Mouse (Mus musculus): ENCODE data around the gene Mtmr6. TPM values are rescaled to one million over a fixed set of nuclear protein-coding genes. Genes with fewer than 3 reads are reported as not detected.

The Mtmr6 gene
- polyA plus RNA-seq, 1 experiment from 2014 or later = 54.1 TPM

GRCm38 (mm10) chr14:60256356-60256755 lies 8.7 kb upstream of the Mtmr6 start:
- H3K4me2 ChIP-seq = no peak overlapping the region
- 29% methylated on average over 3 of the region's 3 CpGs for WGBS
- peak overlapping the region; percentile 12; the same call in 1 of the 2 replicates for H3K9ac ChIP-seq
- H3K4me3 ChIP-seq (replicated peaks) = no peak overlapping the region
- H3K27ac ChIP-seq = no peak overlapping the region
- no peaks in the 10 kb centered on the region for H3K36me3 ChIP-seq (replicated peaks)
- H3K9me3 ChIP-seq = no peaks in the 10 kb centered on the region
- peaks cover 6% of the 10 kb centered on the region for H3K4me1 ChIP-seq
- no peaks in the 10 kb centered on the region for H3K27me3 ChIP-seq
- no peak for ATAC-seq (ENCODE audit: low FRiP score)

- H3K27me3 ChIP-seq = no peaks in the 10 kb centered on the region
- no peak overlapping the region for H3K9ac ChIP-seq
- peaks cover 6% of the 10 kb centered on the region for H3K4me1 ChIP-seq
- H3K4me3 ChIP-seq (replicated peaks) = no peak overlapping the region
- no peak overlapping the region for H3K27ac ChIP-seq
- no peaks in the 10 kb centered on the region for H3K9me3 ChIP-seq
- H3K36me3 ChIP-seq (replicated peaks) = no peaks in the 10 kb centered on the region
- no peak overlapping the region for H3K4me2 ChIP-seq
- WGBS = 86% methylated on average over 4 of the region's 4 CpGs
- ATAC-seq (ENCODE audit: low FRiP score) = no peak
These were observed 7.9 kb upstream of the Mtmr6 start for GRCm38 (mm10) chr14:60257101-60257500.

GRCm38 (mm10) chr14:60257851-60258250 lies 7.2 kb upstream of the Mtmr6 start:
- Histone ChIP-seq H3K4me1 (no peaks in the 10 kb centered on the region), H3K27ac (no peak overlapping the region), H3K9ac (no peak overlapping the region), H3K36me3 (replicated peaks) (no peaks in the 10 kb centered on the region), H3K27me3 (no peaks in the 10 kb centered on the region), H3K4me2 (no peak overlapping the region), H3K9me3 (no peaks in the 10 kb centered on the region), H3K4me3 (replicated peaks) (no peak overlapping the region)
- no peak for ATAC-seq (ENCODE audit: low FRiP score)
- 74% methylated on average over 1 of the region's 1 CpGs for WGBS

DNA sequence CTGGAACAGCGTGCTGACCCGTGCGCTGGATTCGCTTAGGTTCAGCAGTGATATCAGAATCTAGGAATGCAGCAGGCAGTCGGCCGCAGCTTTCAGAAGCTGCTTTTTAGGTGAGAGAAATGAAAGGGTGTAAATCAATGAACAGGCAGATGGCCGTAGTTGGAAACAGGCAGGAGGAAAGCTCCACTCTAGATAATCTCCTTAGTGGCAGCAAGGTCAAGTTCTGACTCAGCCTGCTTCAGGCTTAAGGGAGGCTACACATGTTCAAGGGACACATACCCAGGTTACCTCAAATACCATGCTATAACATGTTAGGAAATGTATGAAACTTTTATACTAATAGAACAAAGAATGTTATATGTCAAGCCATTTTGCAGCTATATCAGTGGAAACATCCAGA lies 2.7 kb upstream of the Mtmr6 start:
- no peak for ATAC-seq (ENCODE audit: low FRiP score)
- H3K9me3 ChIP-seq = no peaks in the 10 kb centered on the region
- peaks cover 14% of the 10 kb centered on the region for H3K4me1 ChIP-seq
- H3K36me3 ChIP-seq (replicated peaks) = no peaks in the 10 kb centered on the region
- H3K4me2 ChIP-seq = no peak overlapping the region
- peak overlapping the region; percentile 7; the same call in 1 of the 2 replicates for H3K9ac ChIP-seq
- no peak overlapping the region for H3K27ac ChIP-seq
- WGBS = 75% methylated on average over 7 of the region's 7 CpGs
- H3K27me3 ChIP-seq = no peaks in the 10 kb centered on the region
- no peak overlapping the region for H3K4me3 ChIP-seq (replicated peaks)

DNA sequence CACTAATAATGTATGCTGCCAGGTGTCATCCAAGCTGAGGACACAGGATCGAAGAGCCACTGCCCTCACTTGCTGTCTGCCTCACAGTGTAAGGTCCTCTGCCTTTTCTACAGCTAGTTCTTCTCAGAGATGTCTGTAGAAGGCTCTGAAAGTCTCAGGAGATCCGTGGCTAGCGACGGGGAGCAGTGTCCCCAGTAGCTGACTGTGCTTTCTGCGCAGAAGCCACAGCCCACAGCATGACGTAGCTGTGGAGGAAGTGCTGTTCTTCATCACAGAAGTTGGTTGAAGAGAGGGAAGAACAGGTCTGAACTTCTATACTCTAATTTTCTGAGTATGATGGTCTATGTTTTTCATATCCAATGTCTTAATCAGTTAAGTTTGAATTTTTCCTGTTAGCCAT lies 4.3 kb downstream of the Mtmr6 start:
- Histone ChIP-seq H3K27ac (no peak overlapping the region), H3K4me2 (no peak overlapping the region), H3K9me3 (no peaks in the 10 kb centered on the region), H3K36me3 (replicated peaks) (no peaks in the 10 kb centered on the region), H3K27me3 (no peaks in the 10 kb centered on the region), H3K4me3 (replicated peaks) (no peak overlapping the region), H3K9ac (no peak overlapping the region), H3K4me1 (peaks cover 14% of the 10 kb centered on the region)
- WGBS = 93% methylated on average over 6 of the region's 6 CpGs
- no peak for ATAC-seq (ENCODE audit: low FRiP score)

GRCm38 (mm10) chr14:60273346-60273745 lies 8.3 kb downstream of the Mtmr6 start:
- no peaks in the 10 kb centered on the region for H3K4me1 ChIP-seq
- H3K4me3 ChIP-seq (replicated peaks) = no peak overlapping the region
- no peak for ATAC-seq (ENCODE audit: low FRiP score)
- H3K9me3 ChIP-seq = no peaks in the 10 kb centered on the region
- no peaks in the 10 kb centered on the region for H3K36me3 ChIP-seq (replicated peaks)
- 88% methylated on average over 6 of the region's 6 CpGs for whole genome bisulfite sequencing
- no peak overlapping the region for H3K27ac ChIP-seq
- no peak overlapping the region for H3K9ac ChIP-seq
- H3K4me2 ChIP-seq = no peak overlapping the region
- no peaks in the 10 kb centered on the region for H3K27me3 ChIP-seq

- no peak overlapping the region for H3K27ac ChIP-seq
- H3K4me1 ChIP-seq = no peaks in the 10 kb centered on the region
- no peak for ATAC-seq (ENCODE audit: low FRiP score)
- H3K9ac ChIP-seq = no peak overlapping the region
- H3K27me3 ChIP-seq = no peaks in the 10 kb centered on the region
- WGBS = 92% methylated on average over 7 of the region's 7 CpGs
- H3K4me2 ChIP-seq = no peak overlapping the region
- H3K36me3 ChIP-seq (replicated peaks) = no peaks in the 10 kb centered on the region
- no peaks in the 10 kb centered on the region for H3K9me3 ChIP-seq
- no peak overlapping the region for H3K4me3 ChIP-seq (replicated peaks)
These were observed 10.6 kb downstream of the Mtmr6 start for GRCm38 (mm10) chr14:60275301-60276276.

GRCm38 (mm10) chr14:60286194-60286863 lies 21.3 kb downstream of the Mtmr6 start:
- 91% methylated on average over 7 of the region's 7 CpGs for WGBS
- no peaks in the 10 kb centered on the region for H3K4me1 ChIP-seq
- no peak overlapping the region for H3K9ac ChIP-seq
- no peak for ATAC-seq (ENCODE audit: low FRiP score)
- no peak overlapping the region for H3K27ac ChIP-seq
- no peaks in the 10 kb centered on the region for H3K27me3 ChIP-seq
- no peak overlapping the region for H3K4me2 ChIP-seq
- peaks cover 23% of the 10 kb centered on the region for H3K36me3 ChIP-seq (replicated peaks)
- H3K4me3 ChIP-seq (replicated peaks) = no peak overlapping the region
- no peaks in the 10 kb centered on the region for H3K9me3 ChIP-seq

DNA sequence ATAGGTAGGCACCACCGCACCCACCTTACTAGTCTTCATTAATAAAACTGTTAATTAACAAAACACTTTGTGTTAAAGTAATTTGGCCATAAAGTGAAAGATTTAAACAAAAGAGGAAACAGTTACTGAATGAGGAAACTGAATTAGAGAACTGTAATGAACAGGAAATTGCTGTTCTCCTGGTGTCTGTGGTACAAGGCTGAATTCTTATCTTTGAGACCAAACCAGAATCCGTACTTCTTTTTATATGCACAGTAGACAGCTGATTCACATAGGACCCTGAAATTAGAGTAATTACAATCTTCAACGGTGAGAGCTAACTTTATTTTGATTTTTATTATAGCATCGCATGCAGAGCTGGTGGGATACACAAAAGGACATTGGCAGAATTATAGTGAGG lies 25.3 kb downstream of the Mtmr6 start:
- no peak for ATAC-seq (ENCODE audit: low FRiP score)
- Histone ChIP-seq H3K36me3 (replicated peaks) (peaks cover 12% of the 10 kb centered on the region), H3K27ac (no peak overlapping the region), H3K4me1 (no peaks in the 10 kb centered on the region), H3K4me2 (no peak overlapping the region), H3K4me3 (replicated peaks) (no peak overlapping the region), H3K27me3 (no peaks in the 10 kb centered on the region), H3K9ac (no peak overlapping the region), H3K9me3 (no peaks in the 10 kb centered on the region)
- WGBS = 89% methylated on average over 4 of the region's 4 CpGs

DNA sequence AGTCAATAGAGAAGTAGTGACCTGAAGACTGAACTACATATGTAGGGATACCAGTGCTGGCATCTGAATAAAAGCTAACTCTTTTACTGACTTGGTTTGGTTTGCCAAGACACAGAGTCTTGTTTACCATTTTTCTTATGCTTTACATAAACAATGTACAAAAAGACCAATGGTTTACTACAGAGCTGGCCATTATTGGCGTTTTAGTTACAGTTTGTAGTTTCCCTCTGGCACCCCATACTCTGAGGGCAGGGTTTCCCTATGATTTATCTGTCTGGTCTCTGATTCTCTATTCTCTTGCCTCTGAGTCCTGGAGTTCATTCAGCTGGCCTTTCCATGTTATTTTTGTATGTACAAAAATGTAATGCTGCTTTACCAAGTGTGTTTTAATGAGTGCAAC lies 30.5 kb downstream of the Mtmr6 start:
- Histone ChIP-seq H3K4me2 (no peak overlapping the region), H3K9ac (no peak overlapping the region), H3K27ac (no peak overlapping the region), H3K36me3 (replicated peaks) (peaks cover 11% of the 10 kb centered on the region; the same call in 1 of the 2 replicates), H3K27me3 (no peaks in the 10 kb centered on the region), H3K4me3 (replicated peaks) (no peak overlapping the region), H3K4me1 (peaks cover 9% of the 10 kb centered on the region), H3K9me3 (no peaks in the 10 kb centered on the region)
- no peak for ATAC-seq (ENCODE audit: low FRiP score)
- WGBS = 86% methylated on average over 1 of the region's 1 CpGs

GRCm38 (mm10) chr14:60300224-60300991 lies 35.4 kb downstream of the Mtmr6 start:
- whole genome bisulfite sequencing = 46% methylated on average over 14 of the region's 14 CpGs
- ATAC-seq (ENCODE audit: low FRiP score) = 0 out of 2 replicates have a peak, but pooled peaks have one; percentile 37
- Histone ChIP-seq H3K4me1 (peaks cover 28% of the 10 kb centered on the region), H3K9me3 (no peaks in the 10 kb centered on the region), H3K27ac (peak overlapping the region; percentile 59), H3K4me3 (replicated peaks) (no peak overlapping the region), H3K4me2 (peak overlapping the region; percentile 11; the same call in 1 of the 2 replicates), H3K36me3 (replicated peaks) (peaks cover 21% of the 10 kb centered on the region), H3K9ac (no peak overlapping the region), H3K27me3 (no peaks in the 10 kb centered on the region)

DNA sequence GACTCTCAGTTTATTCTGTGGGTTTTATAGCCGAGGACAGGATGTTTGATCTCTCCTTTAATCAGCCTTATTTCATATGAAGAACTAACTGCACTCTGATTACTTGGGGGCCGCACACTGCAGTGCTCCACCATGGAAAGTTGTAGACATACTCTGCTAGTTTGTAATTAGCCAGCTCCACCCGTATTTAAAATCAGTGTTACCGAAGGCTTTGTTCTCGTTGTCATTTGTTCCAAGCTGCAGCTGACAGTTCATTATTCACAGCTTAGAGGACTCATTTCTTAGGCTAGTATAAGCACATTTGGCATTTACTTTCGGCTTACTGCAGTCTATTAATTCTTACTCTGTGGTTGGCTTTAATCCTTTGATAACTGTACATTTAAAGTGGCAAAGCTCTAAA lies 36.0 kb downstream of the Mtmr6 start:
- H3K9ac ChIP-seq = no peak overlapping the region
- peak overlapping the region; percentile 11; the same call in 1 of the 2 replicates for H3K4me2 ChIP-seq
- ATAC-seq (ENCODE audit: low FRiP score) = peak; percentile 80
- H3K36me3 ChIP-seq (replicated peaks) = peaks cover 21% of the 10 kb centered on the region
- H3K9me3 ChIP-seq = no peaks in the 10 kb centered on the region
- WGBS = 20% methylated on average over 6 of the region's 6 CpGs
- H3K4me1 ChIP-seq = peaks cover 28% of the 10 kb centered on the region
- peak overlapping the region; percentile 59 for H3K27ac ChIP-seq
- no peak overlapping the region for H3K4me3 ChIP-seq (replicated peaks)
- no peaks in the 10 kb centered on the region for H3K27me3 ChIP-seq

Measured in forebrain, embryonic 12.5 days (tissue).